Mouse (Mus musculus): ENCODE data around the gene Gm49776. TPM values are rescaled to one million over a fixed set of nuclear protein-coding genes. Genes with fewer than 3 reads are reported as not detected.
"Not testable (repeated sequence)": the region's sequence is repeated elsewhere in the genome, so short reads cannot be mapped to it uniquely, and the experiment has no call there.

Gene Gm49776
- total RNA-seq (2014; rRNA removed): not detected in 2 replicates
- polyA plus RNA-seq (2015; fragmentation: Nextera tagmentation; extraction: Ambion mirVana): 1.1 and 3.1 TPM in 2 replicates

- WGBS: 91% methylated on average over 2 of the region's 2 CpGs
- no peak within 1 kb of the TSS for H3K4me3 ChIP-seq (ENCODE audit: low read length)
Observed at GRCm38 (mm10) chr16:18258221-18258620, at the start of gene Gm49776. Gene Gm49776, minus strand, starts transcription at chr16:18258321.

GRCm38 (mm10) chr16:18289614-18290013, 31.5 kb upstream of the Gm49776 start:
- ATAC-seq; H3K27ac ChIP-seq; DNase-seq (ENCODE audit: low spot score); H3K27me3 ChIP-seq (ENCODE audit: insufficient read depth, low read length); H3K9me3 ChIP-seq (ENCODE audit: low read length); H3K36me3 ChIP-seq (ENCODE audit: insufficient read depth, low read length): not testable (repeated sequence)
- Histone ChIP-seq H3K9ac (replicated peaks; ENCODE audit: low read length) (0 out of 2 replicates have a peak overlapping the region, but pooled peaks have one; percentile 97), H3K4me3 (ENCODE audit: low read length) (peak overlapping the region; percentile 94), H3K4me2 (ENCODE audit: low read depth, low read length) (peak overlapping the region; percentile 43; the same call in 1 of the 2 replicates), H3K4me1 (ENCODE audit: insufficient read depth, low read length) (peaks cover 13% of the 10 kb centered on the region)
- 9% methylated on average over 6 of the region's 10 CpGs for WGBS

More at GRCm38 (mm10) chr16:18258221-18258620, at the start of gene Gm49776:
- no peak for TF ChIP-seq CTCF (IDR thresholded peaks at IDR 0.05; ENCODE audit: low read depth)
- no peak within 1 kb of the TSS for H3K27ac ChIP-seq
- DNase-seq (ENCODE audit: low spot score) (no peak), ATAC-seq (no peak)
- no peaks in the 10 kb centered on the region for H3K27me3 ChIP-seq (ENCODE audit: insufficient read depth, low read length)
- no peak within 1 kb of the TSS for H3K9ac ChIP-seq (replicated peaks; ENCODE audit: low read length)
- H3K4me2 ChIP-seq (ENCODE audit: low read depth, low read length): no peak within 1 kb of the TSS
- H3K9me3 ChIP-seq (ENCODE audit: low read length): no peaks in the 10 kb centered on the region
- H3K4me1 ChIP-seq (ENCODE audit: insufficient read depth, low read length): no peaks in the 10 kb centered on the region
- peaks cover 68% of the 10 kb centered on the region for H3K36me3 ChIP-seq (ENCODE audit: insufficient read depth, low read length)

GRCm38 (mm10) chr16:18289067-18289588, 31.0 kb upstream of the Gm49776 start, which contains the start of gene Dgcr8:
Gene Dgcr8, minus strand, starts transcription at chr16:18289246.
- WGBS: 4% methylated on average over 58 of the region's 71 CpGs
- Histone ChIP-seq H3K27ac (peak within 1 kb of the TSS; percentile 89), H3K9me3 (ENCODE audit: low read length) (no peaks in the 10 kb centered on the region), H3K4me2 (ENCODE audit: low read depth, low read length) (peak within 1 kb of the TSS; percentile 93), H3K36me3 (ENCODE audit: insufficient read depth, low read length) (peaks cover 4% of the 10 kb centered on the region; the same call in 1 of the 2 replicates), H3K4me3 (ENCODE audit: low read length) (peak within 1 kb of the TSS; percentile 94), H3K27me3 (ENCODE audit: insufficient read depth, low read length) (no peaks in the 10 kb centered on the region), H3K9ac (replicated peaks; ENCODE audit: low read length) (peak within 1 kb of the TSS; percentile 97), H3K4me1 (ENCODE audit: insufficient read depth, low read length) (peaks cover 13% of the 10 kb centered on the region)
- TF ChIP-seq CTCF (IDR thresholded peaks at IDR 0.05; ENCODE audit: low read depth): no peak
- ATAC-seq (peak; percentile 99), DNase-seq (ENCODE audit: low spot score) (peak; percentile 99)

DNA sequence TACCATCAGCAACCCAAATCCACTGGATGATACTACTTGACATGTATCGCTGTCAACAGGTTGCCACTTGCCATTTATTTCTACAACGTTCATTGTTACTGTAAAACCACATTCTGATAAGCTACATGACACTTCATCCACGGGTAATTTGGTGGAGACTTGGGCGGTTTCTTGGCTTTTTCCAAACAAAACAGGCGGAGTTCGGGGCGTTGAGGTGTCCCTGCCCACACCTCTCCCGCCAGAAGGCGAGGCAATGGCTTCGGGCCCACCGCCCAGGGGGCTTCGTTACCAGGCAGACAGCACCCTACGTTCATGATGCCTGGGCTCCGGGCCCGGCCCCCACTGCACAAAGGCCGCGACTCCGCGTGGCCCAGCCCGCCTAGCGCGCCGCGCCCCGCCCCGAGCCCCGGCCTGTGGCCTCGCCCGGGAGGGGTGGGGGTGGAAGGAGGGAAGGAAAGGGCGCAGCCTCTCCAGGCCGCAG, 30.5 kb upstream of the Gm49776 start:
- Histone ChIP-seq H3K27ac (peak overlapping the region; percentile 89), H3K36me3 (ENCODE audit: insufficient read depth, low read length) (peaks cover 9% of the 10 kb centered on the region; the same call in 1 of the 2 replicates), H3K9ac (replicated peaks; ENCODE audit: low read length) (peak overlapping the region; percentile 97), H3K4me1 (ENCODE audit: insufficient read depth, low read length) (peaks cover 13% of the 10 kb centered on the region), H3K9me3 (ENCODE audit: low read length) (no peaks in the 10 kb centered on the region), H3K4me3 (ENCODE audit: low read length) (peak overlapping the region; percentile 94), H3K4me2 (ENCODE audit: low read depth, low read length) (peak overlapping the region; percentile 93), H3K27me3 (ENCODE audit: insufficient read depth, low read length) (no peaks in the 10 kb centered on the region)
- DNase-seq (ENCODE audit: low spot score): peak; percentile 69
- under 1% methylated on average over 27 of the region's 31 CpGs for WGBS
- no peak for TF ChIP-seq CTCF (IDR thresholded peaks at IDR 0.05; ENCODE audit: low read depth)
- peak; percentile 78 for ATAC-seq

GRCm38 (mm10) chr16:18288166-18288565, 30.0 kb upstream of the Gm49776 start:
- DNase-seq (ENCODE audit: low spot score): peak; percentile 44
- peak overlapping the region; percentile 97 for H3K9ac ChIP-seq (replicated peaks; ENCODE audit: low read length)

GRCm38 (mm10) chr16:18275166-18275565, 17.0 kb upstream of the Gm49776 start:
- WGBS: 78% methylated on average over 2 of the region's 2 CpGs
- H3K9me3 ChIP-seq (ENCODE audit: low read length): no peaks in the 10 kb centered on the region
- no peaks in the 10 kb centered on the region for H3K4me1 ChIP-seq (ENCODE audit: insufficient read depth, low read length)
- H3K4me3 ChIP-seq (ENCODE audit: low read length): no peak overlapping the region
- H3K4me2 ChIP-seq (ENCODE audit: low read depth, low read length): no peak overlapping the region
- no peak for DNase-seq (ENCODE audit: low spot score)
- no peak for TF ChIP-seq CTCF (IDR thresholded peaks at IDR 0.05; ENCODE audit: low read depth)
- peaks cover 64% of the 10 kb centered on the region for H3K36me3 ChIP-seq (ENCODE audit: insufficient read depth, low read length)
- H3K9ac ChIP-seq (replicated peaks; ENCODE audit: low read length): no peak overlapping the region
- no peak for ATAC-seq
- no peak overlapping the region for H3K27ac ChIP-seq
- H3K27me3 ChIP-seq (ENCODE audit: insufficient read depth, low read length): no peaks in the 10 kb centered on the region

More at GRCm38 (mm10) chr16:18288166-18288565, 30.0 kb upstream of the Gm49776 start:
- Histone ChIP-seq H3K9me3 (ENCODE audit: low read length) (no peaks in the 10 kb centered on the region), H3K4me3 (ENCODE audit: low read length) (peak overlapping the region; percentile 94), H3K27me3 (ENCODE audit: insufficient read depth, low read length) (no peaks in the 10 kb centered on the region), H3K27ac (peak overlapping the region; percentile 89), H3K36me3 (ENCODE audit: insufficient read depth, low read length) (peaks cover 13% of the 10 kb centered on the region; the same call in 1 of the 2 replicates), H3K4me2 (ENCODE audit: low read depth, low read length) (peak overlapping the region; percentile 93), H3K4me1 (ENCODE audit: insufficient read depth, low read length) (peaks cover 13% of the 10 kb centered on the region)
- no peak for TF ChIP-seq CTCF (IDR thresholded peaks at IDR 0.05; ENCODE audit: low read depth)
- 3% methylated on average over 4 of the region's 4 CpGs for WGBS
- no peak for ATAC-seq

- peak; percentile 46 for TF ChIP-seq CTCF (IDR thresholded peaks at IDR 0.05; ENCODE audit: low read depth)
- Histone ChIP-seq H3K27me3 (ENCODE audit: insufficient read depth, low read length) (no peaks in the 10 kb centered on the region), H3K36me3 (ENCODE audit: insufficient read depth, low read length) (peaks cover 64% of the 10 kb centered on the region), H3K9ac (replicated peaks; ENCODE audit: low read length) (no peak overlapping the region), H3K4me3 (ENCODE audit: low read length) (no peak overlapping the region), H3K27ac (no peak overlapping the region), H3K4me2 (ENCODE audit: low read depth, low read length) (no peak overlapping the region), H3K9me3 (ENCODE audit: low read length) (no peaks in the 10 kb centered on the region), H3K4me1 (ENCODE audit: insufficient read depth, low read length) (no peaks in the 10 kb centered on the region)
- ATAC-seq: no peak
- WGBS: 85% methylated on average over 5 of the region's 5 CpGs
- peak; percentile 30 for DNase-seq (ENCODE audit: low spot score)
Observed at GRCm38 (mm10) chr16:18268182-18268581, 10.1 kb upstream of the Gm49776 start.

All from hindbrain, postnatal 0 days (tissue).